Mouse (Mus musculus) liver, embryonic 14.5 days (tissue): ENCODE measurements at regions not wholly inside any gene's neighbourhood (a gene's known extent, or its start where the extent isn't known, plus 50 kb on each side); places are given as distances from the start of the nearest gene placed in this dataset.

Experiments
- CTCF ChIP-seq: IDR thresholded peaks from 2 replicates; pipeline ENCODE4 v1.5.1; 2016; ENCODE audit warnings: antibody characterized with exemption, low read depth, control low read depth
- EP300 ChIP-seq: IDR thresholded peaks from 2 replicates; pipeline ENCODE4 v1.6.1; 2016; ENCODE audit warnings: antibody characterized with exemption, low read depth

- TF ChIP-seq CTCF (no peak), EP300 (no peak)
These were observed 229.0 kb downstream of the Plod2 start for GRCm38 (mm10) chr9:92771002-92771401.
